Mouse (Mus musculus) common myeloid progenitor, adult 5-6 weeks (primary cell): ENCODE measurements around the gene Pde9a. TPM values are rescaled to one million over a fixed set of nuclear protein-coding genes. Genes with fewer than 3 reads are reported as not detected.

Source experiments
- ATAC-seq: replicated peaks from 2 replicates; pipeline ENCODE4 v1.8.0; 2016; ENCODE audit warnings: low read depth, mild to moderate bottlenecking, moderate TSS enrichment, inconsistent platforms; ENCODE audit not compliant: poor library complexity, severe bottlenecking
- total RNA-seq: library from RNA; stranded (forward); fragments of 200-1000, 187-1606 nt; gene quantifications from 2 replicates; pipeline ENCODE4 v1.2.3, GENCODE M21; 2017

The Pde9a gene
- total RNA-seq, 1 experiment from 2014 or later, result not detected

DNA sequence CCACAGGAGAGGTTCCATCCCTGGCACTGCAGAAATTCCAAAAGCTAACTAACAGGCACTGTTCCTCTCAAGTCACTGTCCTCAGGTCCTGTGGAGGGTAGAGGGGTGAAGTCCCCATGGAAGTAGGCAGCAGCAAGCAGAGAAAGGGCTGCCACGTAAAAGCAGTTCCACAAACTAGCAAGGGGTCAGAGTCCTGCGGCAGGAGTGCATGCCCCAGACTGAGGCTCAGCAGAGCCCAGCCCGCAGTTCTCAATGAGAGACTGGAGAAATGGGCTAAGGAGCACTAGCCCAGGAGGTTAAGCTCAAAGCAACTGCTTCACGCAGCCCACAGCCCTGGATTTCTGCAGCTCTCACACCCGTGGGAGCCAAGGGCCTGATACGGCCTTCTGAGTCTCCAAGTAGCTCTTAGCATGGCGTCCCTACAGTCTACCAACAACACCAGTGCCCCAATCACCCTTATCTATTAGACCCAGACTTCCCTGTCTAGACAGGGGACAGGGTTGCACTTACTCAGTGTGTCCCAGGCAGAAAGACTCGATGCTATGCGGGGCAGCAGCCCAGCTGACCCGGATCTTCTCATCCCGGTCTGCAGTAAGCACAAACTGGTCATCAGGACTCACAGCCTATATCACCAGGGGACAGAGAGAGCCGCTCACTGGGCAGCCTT lies 116.4 kb downstream of the Pde9a start:
- ATAC-seq, result peak; percentile 76

DNA sequence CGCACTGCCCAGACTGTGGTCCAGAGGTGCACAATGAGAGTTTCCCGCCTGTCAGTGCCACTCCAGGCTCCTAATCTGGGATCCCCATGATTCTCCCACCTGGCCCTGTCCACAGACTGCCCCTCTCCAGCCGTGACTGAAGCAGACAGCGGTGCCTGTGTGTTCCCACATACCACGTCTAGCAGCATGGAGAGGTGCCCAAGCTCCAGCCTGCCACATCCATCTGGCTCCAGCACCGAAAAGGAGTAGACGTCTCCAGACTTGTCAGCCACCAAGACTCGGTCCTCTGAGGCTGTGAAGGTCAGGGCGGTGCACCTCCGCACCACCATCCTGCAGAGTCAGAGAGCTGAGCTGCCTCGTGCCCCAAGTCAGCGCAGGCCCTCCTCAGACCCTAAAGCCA lies 117.3 kb downstream of the Pde9a start:
- no peak for ATAC-seq

DNA sequence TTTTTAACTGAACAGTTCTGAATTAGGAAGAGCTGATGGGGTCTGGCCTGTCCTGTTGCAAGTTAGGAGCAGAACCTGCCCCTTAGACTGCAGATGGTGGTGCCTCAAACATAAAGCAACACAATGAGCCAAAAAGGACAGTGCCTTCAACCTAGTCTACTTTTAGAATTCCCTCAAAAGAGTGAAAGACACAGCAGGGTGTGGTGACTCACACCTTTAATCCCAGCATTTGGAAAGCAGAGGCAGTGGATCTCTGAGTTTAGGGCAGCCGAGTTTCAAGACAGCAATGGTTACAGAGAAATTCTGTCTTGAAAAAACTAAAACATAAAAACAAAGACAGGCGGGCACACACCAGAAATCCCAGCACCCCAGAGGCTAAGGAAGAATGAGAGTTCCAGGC lies 117.9 kb downstream of the Pde9a start:
- ATAC-seq, result no peak

DNA sequence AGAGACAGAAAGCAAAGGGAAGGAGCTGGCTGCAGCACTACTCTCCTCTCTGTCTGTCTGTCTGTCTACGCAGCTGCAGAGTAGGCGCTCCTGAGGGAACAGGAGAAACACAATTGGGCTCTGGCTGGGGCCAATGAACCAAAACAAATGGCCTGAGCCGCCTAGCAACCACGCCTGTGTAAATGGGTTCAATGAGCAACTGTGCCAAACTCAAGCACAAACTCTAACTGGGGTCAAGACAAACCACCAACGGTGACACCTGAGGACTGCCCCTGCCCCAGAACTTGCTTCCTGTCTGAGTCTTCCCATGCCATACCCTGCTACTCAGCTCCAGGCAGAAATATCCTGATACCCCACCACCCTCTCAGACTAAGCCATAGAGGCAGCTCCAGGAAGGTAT lies 119.0 kb downstream of the Pde9a start:
- ATAC-seq, result no peak

DNA sequence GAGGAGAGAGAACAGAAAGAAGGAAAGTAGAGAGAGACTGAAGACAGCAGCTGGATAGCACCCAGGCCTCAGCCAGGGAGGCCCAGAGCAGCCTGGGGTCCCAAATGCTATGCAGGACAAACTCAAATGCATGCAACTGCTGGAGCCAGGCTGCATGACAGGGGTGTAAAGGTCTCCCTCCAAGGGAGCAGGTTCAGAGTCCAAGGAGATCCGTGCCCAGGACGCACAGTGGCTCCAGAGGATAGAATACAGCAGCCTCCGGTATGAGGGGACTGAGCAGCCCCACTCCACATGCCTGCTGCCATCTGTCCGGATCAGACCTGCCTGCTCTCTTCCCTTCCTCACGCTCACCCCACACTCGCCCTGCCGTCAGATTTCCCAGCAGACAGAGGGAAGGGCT lies 120.3 kb downstream of the Pde9a start:
- ATAC-seq, result no peak

DNA sequence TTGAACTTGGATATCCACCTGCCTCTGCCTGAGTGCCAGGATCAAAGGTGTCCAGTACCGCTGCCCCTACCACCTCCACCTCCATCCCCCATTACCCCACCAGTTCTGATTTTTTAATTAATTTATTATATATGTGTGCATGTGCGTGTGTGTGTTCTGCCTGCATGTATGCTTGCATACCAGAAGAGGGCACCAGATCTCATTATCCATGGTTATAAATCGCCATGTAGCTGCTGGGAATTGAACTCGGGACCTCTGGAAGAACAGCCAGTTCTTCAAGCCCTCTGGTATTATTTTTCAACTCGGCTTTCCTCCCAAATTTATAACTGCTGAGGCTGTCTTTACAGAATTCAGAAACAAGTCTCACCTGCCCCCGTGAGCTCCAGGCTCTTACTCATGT lies 124.9 kb downstream of the Pde9a start:
- ATAC-seq, result no peak

DNA sequence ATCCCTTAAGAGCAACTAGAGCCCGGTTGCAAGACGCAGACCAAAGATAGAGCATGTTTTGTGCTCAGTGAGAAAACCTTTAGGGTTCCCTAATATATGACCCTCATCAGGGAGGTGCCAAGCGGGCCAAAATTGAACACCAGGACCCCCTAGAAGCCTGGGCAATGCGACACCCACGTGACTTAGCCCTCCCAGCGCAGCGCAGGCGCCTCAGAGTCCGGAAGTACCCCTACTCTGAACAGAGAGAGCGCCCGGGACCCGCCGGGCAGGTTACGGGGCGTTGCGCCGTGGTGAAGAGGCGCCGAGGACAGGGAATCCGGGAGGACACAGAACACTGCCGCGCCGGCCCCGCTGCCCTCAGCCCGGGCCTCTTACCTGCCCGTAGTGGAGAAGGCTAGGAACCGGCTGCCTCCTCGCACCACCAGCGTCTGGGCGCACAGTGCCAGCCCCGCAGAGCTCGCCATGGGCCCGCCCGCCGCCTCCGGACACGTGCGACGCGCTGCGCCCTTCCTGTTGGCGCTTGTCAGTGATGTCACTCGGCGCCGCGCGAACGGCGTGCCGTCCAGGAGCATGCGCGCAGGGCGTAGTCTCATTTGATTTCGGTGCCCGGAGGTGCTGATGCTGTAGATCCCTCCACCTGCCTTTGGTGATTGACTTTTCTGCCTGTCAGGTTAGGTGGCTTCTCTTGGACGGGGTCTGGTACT lies 125.9 kb downstream of the Pde9a start:
- peak; percentile 94 for ATAC-seq

DNA sequence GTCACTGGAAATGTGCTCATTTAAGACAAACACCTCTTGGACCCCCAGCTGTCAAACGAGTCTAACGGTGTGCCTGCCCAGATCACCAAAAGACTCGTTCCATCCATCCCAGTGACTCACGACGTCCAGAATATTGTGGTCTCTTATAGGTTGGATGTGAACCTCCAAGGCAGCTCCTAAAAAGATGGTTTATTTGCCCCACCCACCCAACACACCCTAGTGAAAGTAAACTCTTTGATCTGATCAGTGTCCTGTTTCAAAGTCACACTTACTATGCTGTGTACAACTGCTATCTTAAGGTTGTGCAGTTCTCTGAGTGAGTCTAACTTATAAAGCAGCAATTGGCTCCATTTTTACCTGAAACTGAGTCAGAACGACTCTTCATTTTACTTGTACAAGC lies 126.6 kb downstream of the Pde9a start:
- no peak for ATAC-seq

DNA sequence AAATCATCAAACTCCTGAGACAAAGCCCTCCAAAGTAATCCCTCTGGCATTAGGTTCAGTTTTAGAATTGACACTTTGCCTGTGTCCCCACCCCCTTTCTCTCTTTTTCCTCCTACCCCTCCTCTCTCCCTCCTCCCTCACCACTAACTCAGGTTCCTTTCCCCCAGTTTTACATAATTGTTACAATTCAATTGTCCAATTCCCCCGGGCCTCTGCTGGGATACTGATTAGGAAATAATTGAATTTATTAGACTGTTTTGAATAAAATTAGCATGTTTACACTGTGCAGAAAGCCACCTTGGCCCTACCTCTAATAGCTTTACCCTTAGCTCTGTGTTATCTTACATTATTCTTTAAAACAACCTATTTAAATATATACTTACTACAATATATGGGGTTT lies 128.7 kb downstream of the Pde9a start:
- no peak for ATAC-seq

DNA sequence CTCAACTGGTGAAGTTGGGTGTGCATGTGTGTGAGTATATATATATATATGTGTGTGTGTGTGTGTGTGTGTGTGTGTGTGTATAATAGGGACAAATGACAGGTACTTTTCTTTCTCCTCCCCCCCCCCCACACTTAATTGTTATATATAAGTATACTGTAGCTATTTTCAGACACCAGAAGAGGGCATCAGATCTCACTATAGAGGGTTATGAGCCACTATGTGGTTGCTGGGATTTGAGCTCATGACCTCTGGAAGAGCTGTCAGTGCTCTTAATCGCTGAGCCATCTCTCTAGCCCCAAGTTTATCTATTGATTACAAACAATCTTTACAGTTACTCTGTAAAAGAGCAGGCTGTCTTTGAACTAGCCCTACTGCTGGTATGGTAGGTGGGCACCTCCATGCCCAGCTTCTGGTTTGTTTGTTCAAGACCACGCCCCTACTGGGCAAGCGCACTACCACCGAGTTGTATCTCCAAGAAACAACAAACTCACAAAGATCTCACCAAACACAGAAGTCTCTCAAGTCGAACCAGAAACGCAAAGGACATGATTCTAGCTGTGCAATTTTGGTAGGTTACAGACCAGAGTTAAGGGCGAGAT lies 133.4 kb downstream of the Pde9a start:
- peak; percentile 57 for ATAC-seq

DNA sequence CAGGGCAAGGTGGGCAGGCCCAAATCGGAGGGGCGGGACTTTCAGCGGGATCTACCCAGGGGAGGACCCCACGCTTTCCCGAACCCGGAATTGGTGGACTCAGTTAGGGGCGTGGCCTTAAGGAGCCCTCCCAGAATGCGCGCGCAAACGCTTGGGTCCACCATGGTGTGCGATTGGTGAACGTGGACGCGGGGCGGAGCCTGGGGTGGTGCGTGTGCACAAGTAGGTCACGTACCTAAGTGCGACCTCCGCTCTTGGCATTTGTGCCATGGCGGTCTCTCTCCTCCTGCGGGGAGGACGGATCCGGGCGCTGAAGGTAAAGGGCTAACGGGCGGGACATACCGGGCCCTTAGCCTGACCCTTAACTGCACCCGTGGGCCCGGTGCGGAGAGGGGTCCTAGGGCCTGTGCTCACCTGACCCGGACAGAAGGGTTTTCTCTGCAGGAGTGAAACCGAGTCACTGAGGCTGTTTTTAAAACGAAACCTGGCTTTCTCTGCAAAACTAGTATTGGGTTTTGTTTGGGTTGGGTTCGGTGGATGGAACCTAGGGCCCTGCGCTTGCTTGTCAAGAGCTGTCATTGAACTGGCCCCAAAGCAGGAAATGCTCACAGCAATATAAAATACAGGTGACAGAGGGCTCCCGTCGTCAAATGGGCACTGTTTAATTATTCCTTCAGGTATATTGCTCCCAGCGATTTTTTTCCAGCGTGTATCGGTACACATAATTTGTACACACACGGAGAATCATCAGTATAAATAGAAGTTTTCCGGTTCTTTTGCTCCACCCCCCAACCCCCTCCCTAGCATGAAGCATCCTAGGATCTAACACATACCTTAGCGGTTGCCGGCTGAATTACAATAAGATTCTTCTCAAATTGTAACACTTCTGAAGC lies 134.2 kb downstream of the Pde9a start, which contains the start of the genes Wdr4 and Ndufv3:
Wdr4 (minus strand) TSS at position 35 of the 893 bp plus-strand sequence.
Ndufv3 (plus strand) TSS at position 170 of the 893 bp plus-strand sequence.
- ATAC-seq, result peak; percentile 96

DNA sequence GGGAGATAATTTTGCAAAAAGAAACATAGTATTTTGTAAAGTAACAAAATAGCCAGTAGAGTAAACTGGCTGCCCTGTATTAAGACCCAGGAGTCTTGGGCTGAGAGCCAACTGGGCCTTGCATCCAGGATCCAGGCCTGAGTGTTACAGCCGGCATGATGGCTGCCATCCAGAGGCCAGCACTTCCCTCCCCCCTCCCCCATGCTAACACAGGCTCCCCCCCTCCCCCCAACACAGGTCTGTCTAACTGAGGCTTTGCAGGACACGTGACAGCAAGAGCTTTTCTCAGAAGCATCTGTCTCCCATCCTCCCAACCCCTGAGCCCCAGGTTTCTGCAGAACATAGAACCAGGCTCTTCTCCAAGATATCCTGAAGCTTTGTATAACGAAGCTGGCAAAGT lies 134.9 kb downstream of the Pde9a start:
- ATAC-seq, result no peak

DNA sequence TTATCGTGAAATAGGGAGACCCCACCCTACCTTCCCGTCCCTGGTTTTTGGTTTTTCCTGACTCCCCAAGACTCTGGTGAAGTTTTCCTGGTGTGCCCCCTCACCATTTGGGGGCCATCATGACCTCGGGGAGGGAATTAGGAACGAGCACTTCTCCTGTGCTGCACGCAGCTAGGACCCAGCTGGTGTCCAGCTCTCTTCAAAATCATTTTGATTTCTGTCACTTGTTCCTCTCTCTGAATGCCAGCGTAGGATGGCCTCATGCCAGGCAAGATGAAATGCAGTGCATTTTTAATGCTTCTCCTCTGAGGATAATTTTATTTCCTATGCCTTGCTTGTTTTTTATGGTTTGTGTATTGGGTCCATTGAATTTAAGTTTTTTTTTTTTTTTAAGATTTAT lies 135.9 kb downstream of the Pde9a start:
- ATAC-seq, result no peak

DNA sequence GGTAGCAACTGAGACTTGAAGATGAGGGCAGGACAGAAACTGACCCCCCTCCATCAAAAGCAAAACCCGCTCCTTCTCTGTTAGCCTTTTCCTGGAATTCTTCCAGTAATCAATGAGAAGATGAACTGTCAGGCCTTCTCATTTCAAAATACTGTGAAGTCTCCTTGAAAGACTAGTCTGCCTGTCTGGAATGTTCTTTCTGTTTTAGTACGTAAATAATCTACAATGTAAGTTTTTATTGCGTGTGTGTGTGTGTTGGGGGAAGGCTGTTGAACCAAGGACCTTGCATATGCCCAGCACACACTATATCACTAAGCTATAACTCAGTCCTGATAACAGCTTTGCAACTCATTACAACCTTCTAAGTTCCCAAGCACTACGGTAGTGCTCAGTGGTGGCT lies 139.1 kb downstream of the Pde9a start:
- no peak for ATAC-seq

DNA sequence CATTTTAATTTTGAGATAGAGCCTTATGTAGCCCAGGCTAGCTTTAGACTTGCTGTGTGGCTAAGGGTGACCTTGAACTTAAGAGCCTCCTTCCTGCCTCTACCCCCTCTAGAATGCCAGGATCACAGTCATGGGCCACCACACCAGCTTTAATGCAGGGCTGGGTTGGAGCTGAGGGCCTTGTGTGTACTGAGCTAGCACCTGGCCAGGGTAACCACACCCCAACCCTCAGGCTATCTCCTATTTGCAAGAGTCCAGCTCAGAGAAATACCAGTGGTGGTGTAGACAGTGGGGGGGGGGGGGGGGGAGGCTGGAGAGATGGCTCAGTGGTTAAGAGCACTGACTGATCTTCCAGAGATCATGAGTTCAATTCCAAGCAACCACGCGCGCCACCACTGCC lies 139.8 kb downstream of the Pde9a start:
- ATAC-seq, result no peak

Other genes starting within 250 kb of the Pde9a start
- gene Tff2, start 241.9 kb upstream of the Pde9a start, total RNA-seq, result not detected in 2 replicates
- not detected in 2 replicates for gene Tff1, start 220.9 kb upstream of the Pde9a start, total RNA-seq
- 2.9 and 4.2 TPM in 2 replicates for gene Tmprss3, start 187.2 kb upstream of the Pde9a start, total RNA-seq
- gene Ubash3a, start 178.3 kb upstream of the Pde9a start, total RNA-seq, result 35.5 and 37.7 TPM in 2 replicates
- gene Rsph1, start 108.8 kb upstream of the Pde9a start, total RNA-seq, result not detected in 2 replicates
- 9.4 and 10.7 TPM in 2 replicates for gene Slc37a1, start 99.4 kb upstream of the Pde9a start, total RNA-seq
- gene Wdr4, start 133.8 kb downstream of the Pde9a start, total RNA-seq, result 15.1 and 18.3 TPM in 2 replicates
- gene Ndufv3, start 133.9 kb downstream of the Pde9a start, total RNA-seq, result 182 and 243 TPM in 2 replicates
- gene Pknox1, start 178.5 kb downstream of the Pde9a start, total RNA-seq, result 23.1 and 25.1 TPM in 2 replicates